Mouse (Mus musculus) embryonic facial prominence, embryonic 14.5 days (tissue): ENCODE measurements around the gene Gm28897. TPM values are rescaled to one million over a fixed set of nuclear protein-coding genes. Genes with fewer than 3 reads are reported as not detected.
"Not testable (repeated sequence)": the region's sequence is repeated elsewhere in the genome, so short reads cannot be mapped to it uniquely, and the experiment has no call there.

ENCODE experiments used
- ATAC-seq: fragments of 200-750 bp; cut with Nextera tagmentation; 2 replicates; pipeline ENCODE4 v1.8.0; 2017; ENCODE audit warnings: low read depth, moderate number of reproducible peaks, moderate TSS enrichment
- DNase-seq: peaks from one replicate; pipeline ENCODE4 v3.0.0-alpha.2; 2015; ENCODE audit warnings: low spot score
- H3K27ac ChIP-seq: fragments of 300-500 bp; sonication (generic); replicated peaks from 2 replicates; pipeline ENCODE4 v1.5.1; 2014; ENCODE audit warnings: low read depth, mild to moderate bottlenecking, low read length, moderate library complexity
- H3K27me3 ChIP-seq: fragments of 300-500 bp; sonication (generic); replicated peaks from 2 replicates; pipeline ENCODE4 v1.6.1; 2014; ENCODE audit warnings: low read length; ENCODE audit not compliant: control insufficient read depth, insufficient read depth
- H3K36me3 ChIP-seq: fragments of 300-500 bp; sonication (generic); 2 replicates; pipeline ENCODE4 v1.6.1; 2014; ENCODE audit warnings: low read length, mixed read lengths; ENCODE audit not compliant: control insufficient read depth, insufficient read depth
- H3K4me1 ChIP-seq: fragments of 300-500 bp; sonication (generic); 2 replicates; pipeline ENCODE4 v1.6.1; 2014; ENCODE audit warnings: antibody characterized with exemption, low read length; ENCODE audit not compliant: control insufficient read depth, insufficient read depth
- H3K4me2 ChIP-seq: fragments of 300-500 bp; sonication (generic); 2 replicates; pipeline ENCODE4 v1.6.1; 2014; ENCODE audit warnings: low read depth, mild to moderate bottlenecking, low read length, moderate library complexity, mixed read lengths
- H3K4me3 ChIP-seq: fragments of 300-500 bp; sonication (generic); 2 replicates; pipeline ENCODE4 v1.5.1; 2014; ENCODE audit warnings: low read depth, mild to moderate bottlenecking, low read length
- H3K9ac ChIP-seq: fragments of 300-500 bp; sonication (generic); 2 replicates; pipeline ENCODE4 v1.6.1; 2014; ENCODE audit warnings: low read depth, mild to moderate bottlenecking, low read length, moderate library complexity, mixed read lengths
- H3K9me3 ChIP-seq: fragments of 300-500 bp; sonication (generic); 2 replicates; pipeline ENCODE4 v1.6.1; 2016; ENCODE audit warnings: low read length; ENCODE audit not compliant: control insufficient read depth
- WGBS: fragments of 180-500 bp; shearing (Covaris S2); extraction: QIAGEN DNeasy Blood & Tissue Kit; methylation state at CpG from one replicate; pipeline ENCODE4 v1.1.7; 2014; 5-methylcytosine and 5-hydroxymethylcytosine counted together
- polyA plus RNA-seq: library from polyadenylated mRNA; unstranded; fragments of >200 nt; fragmentation: Nextera tagmentation; extraction: Ambion mirVana; gene quantifications from 2 replicates; pipeline ENCODE4 v1.2.1, GENCODE M21; 2014

Gm28897 gene
- polyA plus RNA-seq: not detected in 2 replicates

GRCm38 (mm10) chrY:80926695-80927094 is at the start of gene Gm28897:
Gm28897 (plus strand) TSS chrY:80926995.
- H3K27me3 ChIP-seq, H3K36me3 ChIP-seq, H3K9ac ChIP-seq, H3K4me3 ChIP-seq, ATAC-seq, DNase-seq, H3K4me1 ChIP-seq, H3K9me3 ChIP-seq, H3K27ac ChIP-seq, H3K4me2 ChIP-seq: not testable (repeated sequence)
- WGBS: no CpG with 5 or more reads among the region's 6 CpGs
